Mouse (Mus musculus): ENCODE data around the gene Nrk. TPM values are rescaled to one million over a fixed set of nuclear protein-coding genes. Genes with fewer than 3 reads are reported as not detected.

Gene Nrk
- 0.56 and 1.6 TPM in 2 replicates for polyA plus RNA-seq (2015; fragmentation: Nextera tagmentation; extraction: Ambion mirVana)

DNA sequence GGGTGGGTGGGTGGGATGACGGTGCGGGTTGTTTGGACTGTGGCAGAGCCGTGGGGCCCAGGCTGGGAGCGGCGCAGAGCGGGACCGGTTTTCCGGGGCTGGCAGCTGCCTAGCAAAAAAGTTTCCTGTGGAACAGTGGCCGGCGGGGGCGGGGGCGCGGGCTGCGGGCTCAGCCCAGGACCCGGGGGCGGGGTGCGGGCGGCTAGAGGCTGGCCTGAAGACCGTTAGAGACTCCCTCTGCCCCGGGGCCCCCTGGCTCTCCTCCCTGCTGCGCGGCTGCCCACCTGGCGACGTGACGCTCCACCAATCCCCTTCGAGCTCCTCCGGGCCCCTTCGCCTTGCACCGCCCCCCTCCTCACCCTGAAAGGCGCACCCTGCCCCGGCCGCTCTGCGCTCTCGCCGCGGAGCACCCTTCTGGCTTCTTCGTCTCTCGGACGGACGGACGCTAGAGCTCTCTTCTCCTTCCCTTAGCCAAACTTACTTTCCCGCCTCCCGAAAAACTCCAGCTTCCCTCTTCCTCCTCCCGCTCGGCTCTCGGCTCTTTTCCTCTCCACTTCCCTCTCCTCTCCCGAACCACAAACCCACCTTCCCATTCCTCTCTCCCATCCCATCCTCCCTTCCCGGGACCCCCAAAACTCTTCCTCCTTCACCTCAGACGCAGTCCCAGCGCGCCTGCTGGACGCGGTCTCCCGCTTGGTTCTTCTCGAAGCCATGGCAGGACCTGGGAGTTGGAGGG lies at the start of gene Nrk:
Nrk (plus strand) TSS at position 390 of the 736 bp plus-strand sequence.
- Histone ChIP-seq H3K4me1 (replicated peaks; ENCODE audit: control insufficient read depth, insufficient read depth, low read length) (peaks cover 8% of the 10 kb centered on the region), H3K27me3 (replicated peaks; ENCODE audit: control insufficient read depth, insufficient read depth, low read length) (peaks cover 14% of the 10 kb centered on the region), H3K4me3 (replicated peaks; ENCODE audit: low read length) (peak within 1 kb of the TSS; percentile 46), H3K4me2 (ENCODE audit: low read length) (peak within 1 kb of the TSS; percentile 73), H3K9me3 (ENCODE audit: control insufficient read depth, low read length) (no peaks in the 10 kb centered on the region), H3K36me3 (ENCODE audit: control insufficient read depth, insufficient read depth) (no peaks in the 10 kb centered on the region), H3K9ac (replicated peaks; ENCODE audit: low read depth, low read length) (peak within 1 kb of the TSS; percentile 22; the same call in 1 of the 2 replicates), H3K27ac (ENCODE audit: low read length) (no peak within 1 kb of the TSS)
- WGBS, result 24% methylated on average over 41 of the region's 55 CpGs
- ATAC-seq, result peak; percentile 64

DNA sequence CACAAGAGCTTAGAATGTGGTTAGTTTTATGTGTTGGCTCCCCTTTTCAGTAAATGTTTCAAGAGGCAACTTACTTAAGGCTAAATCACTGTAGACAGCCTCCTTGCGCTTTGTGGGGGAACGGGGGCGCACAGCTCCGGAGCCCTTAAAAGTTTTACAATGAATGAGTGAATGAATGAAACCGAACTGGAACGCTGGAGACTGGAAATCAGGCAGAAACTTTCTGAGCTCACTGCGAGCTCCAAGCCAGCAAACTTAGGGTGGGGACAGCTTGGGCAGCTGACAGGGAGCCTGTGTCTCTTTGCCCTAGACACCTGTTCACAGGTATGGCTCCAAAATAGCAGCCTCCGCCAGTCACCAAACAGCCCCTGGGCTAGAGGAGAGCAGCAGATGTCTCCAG lies 864 bp upstream of the Nrk start:
- no peak for ATAC-seq
- WGBS, result 17% methylated on average over 8 of the region's 8 CpGs
- Histone ChIP-seq H3K9me3 (ENCODE audit: control insufficient read depth, low read length) (no peaks in the 10 kb centered on the region), H3K4me3 (replicated peaks; ENCODE audit: low read length) (peak overlapping the region; percentile 46), H3K4me2 (ENCODE audit: low read length) (peak overlapping the region; percentile 73), H3K9ac (replicated peaks; ENCODE audit: low read depth, low read length) (no peak overlapping the region), H3K4me1 (replicated peaks; ENCODE audit: control insufficient read depth, insufficient read depth, low read length) (peaks cover 8% of the 10 kb centered on the region), H3K36me3 (ENCODE audit: control insufficient read depth, insufficient read depth) (no peaks in the 10 kb centered on the region), H3K27me3 (replicated peaks; ENCODE audit: control insufficient read depth, insufficient read depth, low read length) (peaks cover 14% of the 10 kb centered on the region), H3K27ac (ENCODE audit: low read length) (no peak overlapping the region)

- no peak for ATAC-seq
Measured at GRCm38 (mm10) chrX:138914777-138915114, 516 bp downstream of the Nrk start.

GRCm38 (mm10) chrX:138919030-138919429 lies 4.8 kb downstream of the Nrk start:
- H3K36me3 ChIP-seq (ENCODE audit: control insufficient read depth, insufficient read depth), result no peaks in the 10 kb centered on the region
- no peak overlapping the region for H3K9ac ChIP-seq (replicated peaks; ENCODE audit: low read depth, low read length)
- ATAC-seq, result no peak
- peaks cover 3% of the 10 kb centered on the region; the same call in 1 of the 2 replicates for H3K27me3 ChIP-seq (replicated peaks; ENCODE audit: control insufficient read depth, insufficient read depth, low read length)
- H3K4me2 ChIP-seq (ENCODE audit: low read length), result no peak overlapping the region
- H3K9me3 ChIP-seq (ENCODE audit: control insufficient read depth, low read length), result no peaks in the 10 kb centered on the region
- no peak overlapping the region for H3K27ac ChIP-seq (ENCODE audit: low read length)
- WGBS, result 52% methylated on average over 7 of the region's 7 CpGs
- no peak overlapping the region for H3K4me3 ChIP-seq (replicated peaks; ENCODE audit: low read length)
- H3K4me1 ChIP-seq (replicated peaks; ENCODE audit: control insufficient read depth, insufficient read depth, low read length), result peaks cover 2% of the 10 kb centered on the region; the same call in 1 of the 2 replicates

More at GRCm38 (mm10) chrX:138914777-138915114, 516 bp downstream of the Nrk start:
- H3K4me1 ChIP-seq (replicated peaks; ENCODE audit: control insufficient read depth, insufficient read depth, low read length), result peaks cover 8% of the 10 kb centered on the region
- H3K27me3 ChIP-seq (replicated peaks; ENCODE audit: control insufficient read depth, insufficient read depth, low read length), result peaks cover 14% of the 10 kb centered on the region
- H3K9me3 ChIP-seq (ENCODE audit: control insufficient read depth, low read length), result no peaks in the 10 kb centered on the region
- H3K4me3 ChIP-seq (replicated peaks; ENCODE audit: low read length), result peak overlapping the region; percentile 46
- H3K27ac ChIP-seq (ENCODE audit: low read length), result no peak overlapping the region
- WGBS, result 35% methylated on average over 12 of the region's 12 CpGs
- H3K4me2 ChIP-seq (ENCODE audit: low read length), result peak overlapping the region; percentile 73
- no peak overlapping the region for H3K9ac ChIP-seq (replicated peaks; ENCODE audit: low read depth, low read length)
- H3K36me3 ChIP-seq (ENCODE audit: control insufficient read depth, insufficient read depth), result no peaks in the 10 kb centered on the region

DNA sequence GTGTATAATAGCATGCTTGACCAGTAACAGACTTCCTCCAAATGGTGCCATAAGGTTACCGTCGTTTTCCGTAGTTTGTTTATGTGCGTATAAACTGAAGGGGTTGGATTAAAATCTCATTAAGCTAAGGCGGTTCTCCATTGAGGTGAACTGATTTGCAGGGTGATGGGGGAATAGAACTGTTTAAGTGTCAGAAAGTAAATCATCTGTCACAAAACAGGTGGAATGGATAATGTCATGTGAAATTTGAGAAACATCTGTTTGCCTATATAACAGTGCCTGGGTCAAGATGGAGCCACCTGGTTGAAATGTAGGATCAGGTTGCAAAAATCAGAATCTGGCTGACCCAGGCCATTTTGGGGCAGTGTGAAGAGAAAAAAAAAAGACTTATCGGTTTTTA lies 29.7 kb downstream of the Nrk start:
- no peaks in the 10 kb centered on the region for H3K9me3 ChIP-seq (ENCODE audit: control insufficient read depth, low read length)
- no peaks in the 10 kb centered on the region for H3K27me3 ChIP-seq (replicated peaks; ENCODE audit: control insufficient read depth, insufficient read depth, low read length)
- H3K4me1 ChIP-seq (replicated peaks; ENCODE audit: control insufficient read depth, insufficient read depth, low read length), result no peaks in the 10 kb centered on the region
- H3K36me3 ChIP-seq (ENCODE audit: control insufficient read depth, insufficient read depth), result no peaks in the 10 kb centered on the region
- ATAC-seq, result no peak
- no peak overlapping the region for H3K27ac ChIP-seq (ENCODE audit: low read length)
- H3K9ac ChIP-seq (replicated peaks; ENCODE audit: low read depth, low read length), result no peak overlapping the region
- H3K4me3 ChIP-seq (replicated peaks; ENCODE audit: low read length), result no peak overlapping the region
- WGBS, result 94% methylated on average over 6 of the region's 6 CpGs
- H3K4me2 ChIP-seq (ENCODE audit: low read length), result no peak overlapping the region

DNA sequence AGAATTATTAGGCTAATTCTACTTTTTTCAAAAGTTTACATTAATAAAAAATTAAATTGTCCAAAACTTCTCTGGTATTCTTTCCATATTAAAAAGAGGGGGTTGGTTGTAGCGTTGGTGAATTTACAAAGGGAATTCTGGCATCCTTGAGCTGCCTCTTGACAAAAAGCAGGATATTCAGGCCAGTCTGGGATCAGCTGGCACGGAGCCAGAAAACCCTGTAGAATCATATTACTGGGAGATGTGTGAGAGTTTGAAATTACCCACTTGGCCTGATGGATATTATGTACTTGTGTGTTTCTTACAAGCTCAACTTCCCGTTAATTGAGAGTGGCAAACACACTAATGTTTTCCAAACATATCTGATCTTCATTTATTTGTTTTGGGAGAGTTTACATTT lies 46.5 kb downstream of the Nrk start:
- WGBS, result 53% methylated on average over 3 of the region's 3 CpGs
- Histone ChIP-seq H3K36me3 (ENCODE audit: control insufficient read depth, insufficient read depth) (no peaks in the 10 kb centered on the region), H3K4me1 (replicated peaks; ENCODE audit: control insufficient read depth, insufficient read depth, low read length) (no peaks in the 10 kb centered on the region), H3K27me3 (replicated peaks; ENCODE audit: control insufficient read depth, insufficient read depth, low read length) (no peaks in the 10 kb centered on the region), H3K9ac (replicated peaks; ENCODE audit: low read depth, low read length) (no peak overlapping the region), H3K4me2 (ENCODE audit: low read length) (no peak overlapping the region), H3K27ac (ENCODE audit: low read length) (no peak overlapping the region), H3K4me3 (replicated peaks; ENCODE audit: low read length) (no peak overlapping the region), H3K9me3 (ENCODE audit: control insufficient read depth, low read length) (no peaks in the 10 kb centered on the region)
- no peak for ATAC-seq

- no peak for ATAC-seq
- no peak overlapping the region for H3K4me2 ChIP-seq (ENCODE audit: low read length)
- H3K36me3 ChIP-seq (ENCODE audit: control insufficient read depth, insufficient read depth), result no peaks in the 10 kb centered on the region
- 79% methylated on average over 3 of the region's 3 CpGs for WGBS
- H3K9ac ChIP-seq (replicated peaks; ENCODE audit: low read depth, low read length), result no peak overlapping the region
- H3K27me3 ChIP-seq (replicated peaks; ENCODE audit: control insufficient read depth, insufficient read depth, low read length), result no peaks in the 10 kb centered on the region
- no peaks in the 10 kb centered on the region for H3K9me3 ChIP-seq (ENCODE audit: control insufficient read depth, low read length)
- no peak overlapping the region for H3K27ac ChIP-seq (ENCODE audit: low read length)
- no peaks in the 10 kb centered on the region for H3K4me1 ChIP-seq (replicated peaks; ENCODE audit: control insufficient read depth, insufficient read depth, low read length)
- H3K4me3 ChIP-seq (replicated peaks; ENCODE audit: low read length), result no peak overlapping the region
Measured at GRCm38 (mm10) chrX:138978501-138978900, 64.3 kb downstream of the Nrk start.

- H3K9ac ChIP-seq (replicated peaks; ENCODE audit: low read depth, low read length), result no peak overlapping the region
- no peak for ATAC-seq
- H3K4me2 ChIP-seq (ENCODE audit: low read length), result no peak overlapping the region
- H3K27ac ChIP-seq (ENCODE audit: low read length), result no peak overlapping the region
- no peaks in the 10 kb centered on the region for H3K9me3 ChIP-seq (ENCODE audit: control insufficient read depth, low read length)
- no peak overlapping the region for H3K4me3 ChIP-seq (replicated peaks; ENCODE audit: low read length)
- no peaks in the 10 kb centered on the region for H3K36me3 ChIP-seq (ENCODE audit: control insufficient read depth, insufficient read depth)
- no peaks in the 10 kb centered on the region for H3K4me1 ChIP-seq (replicated peaks; ENCODE audit: control insufficient read depth, insufficient read depth, low read length)
- no peaks in the 10 kb centered on the region for H3K27me3 ChIP-seq (replicated peaks; ENCODE audit: control insufficient read depth, insufficient read depth, low read length)
- 91% methylated on average over 2 of the region's 2 CpGs for WGBS
Measured at GRCm38 (mm10) chrX:138979249-138979648, 65.0 kb downstream of the Nrk start.

- H3K36me3 ChIP-seq (ENCODE audit: control insufficient read depth, insufficient read depth), result no peaks in the 10 kb centered on the region
- WGBS, result 68% methylated on average over 3 of the region's 3 CpGs
- no peak overlapping the region for H3K9ac ChIP-seq (replicated peaks; ENCODE audit: low read depth, low read length)
- H3K4me3 ChIP-seq (replicated peaks; ENCODE audit: low read length), result no peak overlapping the region
- no peaks in the 10 kb centered on the region for H3K27me3 ChIP-seq (replicated peaks; ENCODE audit: control insufficient read depth, insufficient read depth, low read length)
- ATAC-seq, result no peak
- H3K9me3 ChIP-seq (ENCODE audit: control insufficient read depth, low read length), result no peaks in the 10 kb centered on the region
- H3K4me1 ChIP-seq (replicated peaks; ENCODE audit: control insufficient read depth, insufficient read depth, low read length), result no peaks in the 10 kb centered on the region
- no peak overlapping the region for H3K4me2 ChIP-seq (ENCODE audit: low read length)
- no peak overlapping the region for H3K27ac ChIP-seq (ENCODE audit: low read length)
Measured at GRCm38 (mm10) chrX:139014524-139014923, 100.3 kb downstream of the Nrk start.
